Mouse (Mus musculus): ENCODE results near the gene Tnrc6b.

GRCm38 (mm10) chr15:80884095-80884494 lies 173.0 kb downstream of the Tnrc6b start:
- TF ChIP-seq MAFK (IDR thresholded peaks at IDR 0.05; ENCODE audit: insufficient read depth, low read depth, low read length) (no peak), HCFC1 (IDR thresholded peaks at IDR 0.05; ENCODE audit: borderline replicate concordance, insufficient read depth, low read length) (no peak), CHD2 (IDR thresholded peaks at IDR 0.05; ENCODE audit: low read depth, low read length) (no peak), ZC3H11A (IDR thresholded peaks at IDR 0.05; ENCODE audit: borderline replicate concordance, low read depth, low read length) (no peak), ZNF384 (IDR thresholded peaks at IDR 0.05; ENCODE audit: low read depth, low read length) (no peak)

Data from ES-E14 (cell line).